In genomic region chr5:142327261-142327660, GRCm38 (mm10) we compare ENCODE assay signal across 8 mouse cellular contexts.
DNase-seq lines count a peak whose midpoint lies in the region; ATAC-seq and TF ChIP-seq lines count a peak whose summit lies in the region.

No protein-coding gene starts in this region.

- 41% methylated on average over 6 of the region's 6 CpGs for WGBS in cerebellum, adult 2 months
- WGBS in liver, embryonic 11.5 days = 54% methylated on average over 6 of the region's 6 CpGs
- 65% methylated on average over 6 of the region's 6 CpGs for WGBS in hindbrain, postnatal 0 days

- peak in 1 of 2 experiments; percentile 30 for DNase-seq in cerebellum, adult 2 months
- DNase-seq in cerebellum, adult 9-11 months = no peak
- DNase-seq in liver (peak; percentile 23), adipocyte (ENCODE audit: low spot score) (no peak)
- DNase-seq in liver, embryonic 11.5 days (ENCODE audit: low spot score) = no peak
- peak; percentile 76 for DNase-seq in adrenal gland, postnatal 14 days
- DNase-seq in hindbrain, postnatal 0 days (ENCODE audit: low spot score) = peak; percentile 67
- peak; percentile 35 to 74 for DNase-seq in spleen, postnatal 4 days (ENCODE audit: low spot score in 2 of 2)

- H3K9me3 ChIP-seq in liver, embryonic 11.5 days (ENCODE audit: control insufficient read depth, low read length) = no peaks in the 10 kb centered on the region
- no peaks in the 10 kb centered on the region for H3K9me3 ChIP-seq in hindbrain, postnatal 0 days (ENCODE audit: low read length)

- no peaks in the 10 kb centered on the region for H3K36me3 ChIP-seq in liver, embryonic 11.5 days (ENCODE audit: control insufficient read depth, insufficient read depth, low read length)
- no peaks in the 10 kb centered on the region for H3K36me3 ChIP-seq in hindbrain, postnatal 0 days (ENCODE audit: insufficient read depth, low read length)

- no peak overlapping the region for H3K4me3 ChIP-seq in cerebellum, adult 2 months (replicated peaks; ENCODE audit: insufficient read depth, low read depth, low read length)
- no peak overlapping the region for H3K4me3 ChIP-seq in liver, embryonic 11.5 days (ENCODE audit: low read depth, low read length)
- H3K4me3 ChIP-seq in hindbrain, postnatal 0 days (ENCODE audit: low read length) = no peak overlapping the region

- no peak for TF ChIP-seq POLR2A in cerebellum, adult 2 months (IDR thresholded peaks at IDR 0.05; ENCODE audit: borderline replicate concordance, insufficient read depth, low read length)

- H3K9ac ChIP-seq in liver, embryonic 11.5 days (ENCODE audit: low read depth, low read length) = no peak overlapping the region
- no peak overlapping the region for H3K9ac ChIP-seq in hindbrain, postnatal 0 days (replicated peaks; ENCODE audit: low read length)

- TF ChIP-seq CTCF in cerebellum, adult 2 months (IDR thresholded peaks at IDR 0.05; ENCODE audit: borderline replicate concordance, insufficient read depth, low read depth, low read length) = peak; percentile 73
- TF ChIP-seq CTCF in hindbrain, postnatal 0 days (IDR thresholded peaks at IDR 0.05; ENCODE audit: low read depth) = peak; percentile 74

- no peak overlapping the region for H3K27ac ChIP-seq in cerebellum, adult 2 months (ENCODE audit: insufficient read depth, low read length)
- H3K27ac ChIP-seq in liver, embryonic 11.5 days (ENCODE audit: low read depth, low read length) = no peak overlapping the region
- no peak overlapping the region for H3K27ac ChIP-seq in hindbrain, postnatal 0 days

- H3K4me2 ChIP-seq in liver, embryonic 11.5 days = no peak overlapping the region
- H3K4me2 ChIP-seq in hindbrain, postnatal 0 days (ENCODE audit: low read depth, low read length) = no peak overlapping the region

- no peaks in the 10 kb centered on the region for H3K4me1 ChIP-seq in cerebellum, adult 2 months (ENCODE audit: control insufficient read depth, insufficient read depth, low read length)
- H3K4me1 ChIP-seq in liver, embryonic 11.5 days (replicated peaks; ENCODE audit: control insufficient read depth, insufficient read depth, low read length) = no peaks in the 10 kb centered on the region
- no peaks in the 10 kb centered on the region for H3K4me1 ChIP-seq in hindbrain, postnatal 0 days (ENCODE audit: insufficient read depth, low read length)

- no peak for ATAC-seq in liver, embryonic 11.5 days (replicated peaks; ENCODE audit: low FRiP score)
- ATAC-seq in hindbrain, postnatal 0 days = no peak

- H3K27me3 ChIP-seq in cerebellum, adult 2 months (ENCODE audit: control insufficient read depth, insufficient read depth, low read length) = no peaks in the 10 kb centered on the region
- no peaks in the 10 kb centered on the region for H3K27me3 ChIP-seq in liver, embryonic 11.5 days (replicated peaks; ENCODE audit: control insufficient read depth, insufficient read depth, low read length)
- no peaks in the 10 kb centered on the region for H3K27me3 ChIP-seq in hindbrain, postnatal 0 days (ENCODE audit: insufficient read depth, low read length)

Comparison
In these comparisons a context has a peak if more than half of its experiments do, and no peak if none do; other contexts are left out.
1. DNase-seq: peak in liver (single experiment), adrenal gland, postnatal 14 days (single experiment), hindbrain, postnatal 0 days (single experiment) and spleen, postnatal 4 days (2 of 2); none in cerebellum, adult 9-11 months (single experiment), liver, embryonic 11.5 days (single experiment) and adipocyte (single experiment).